Mouse (Mus musculus): ENCODE measurements around the gene Gsdma2.

GRCm38 (mm10) chr11:98602090-98602690 lies 44.4 kb upstream of the Gsdma2 start:
- TF ChIP-seq CTCF (IDR thresholded peaks at IDR 0.05; ENCODE audit: control insufficient read depth, insufficient read depth, insufficient read length) (no peak), MYOD1 (IDR thresholded peaks at IDR 0.05; ENCODE audit: control insufficient read depth, insufficient read length, low read depth) (no peak), MAX (IDR thresholded peaks at IDR 0.05) (no peak), USF1 (IDR thresholded peaks at IDR 0.05; ENCODE audit: low read depth) (no peak), FOSL1 (IDR thresholded peaks at IDR 0.05; ENCODE audit: insufficient read depth, low read length, poor library complexity, severe bottlenecking) (no peak)

Measured in C2C12 (cell line).